Mouse (Mus musculus): Measurements from ENCODE around the gene Arfgap3.
A peak's percentile ranks its signal among the peaks of the same experiment; 100 is the strongest.

The Arfgap3 gene

DNA sequence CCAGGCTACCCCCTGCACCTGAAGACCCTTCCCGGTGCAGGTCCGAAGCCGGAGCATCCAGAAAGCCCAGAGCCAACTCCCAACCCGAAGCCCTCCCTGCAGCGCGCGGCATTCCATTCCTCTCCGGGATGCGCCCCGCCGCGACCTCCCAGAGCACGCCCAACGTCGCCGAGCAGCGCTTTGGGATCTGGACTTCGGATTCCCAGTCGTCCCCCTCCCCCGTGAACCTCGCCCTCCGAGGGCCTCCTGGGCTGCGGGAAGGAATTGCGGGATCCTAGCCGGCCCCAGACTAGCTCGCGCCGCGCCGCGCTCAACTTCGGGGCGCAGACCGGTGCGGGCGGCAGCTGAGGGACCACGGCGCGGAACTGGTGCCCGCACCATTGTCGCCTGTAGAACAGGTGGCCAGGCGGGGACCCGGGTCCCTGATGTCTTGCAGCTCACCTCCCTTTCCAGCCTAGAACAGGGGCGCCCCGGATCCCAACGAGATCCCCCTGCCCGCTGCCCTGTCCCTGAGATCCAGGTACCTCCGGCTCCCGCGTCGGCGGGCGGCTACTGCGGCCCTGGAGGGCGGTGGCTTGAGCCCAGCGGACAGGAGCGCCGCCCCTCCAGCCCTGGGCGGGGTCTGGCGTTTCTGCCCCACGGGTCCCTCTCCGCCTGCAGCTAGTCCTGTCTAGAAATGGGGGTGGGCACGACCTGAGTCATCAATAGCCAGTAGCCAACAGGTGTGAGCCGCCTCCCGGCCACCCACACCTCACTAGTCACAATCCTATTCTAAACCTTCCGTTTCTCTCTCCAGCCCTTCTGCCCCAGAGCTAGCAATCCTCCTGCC is 98.7 kb downstream of the Arfgap3 start, which contains the start of gene A4galt:
A4galt (minus strand) TSS at position 599 of the 829 bp plus-strand sequence.
- DNase-seq (ENCODE audit: low spot score) = peak; percentile 67

DNA sequence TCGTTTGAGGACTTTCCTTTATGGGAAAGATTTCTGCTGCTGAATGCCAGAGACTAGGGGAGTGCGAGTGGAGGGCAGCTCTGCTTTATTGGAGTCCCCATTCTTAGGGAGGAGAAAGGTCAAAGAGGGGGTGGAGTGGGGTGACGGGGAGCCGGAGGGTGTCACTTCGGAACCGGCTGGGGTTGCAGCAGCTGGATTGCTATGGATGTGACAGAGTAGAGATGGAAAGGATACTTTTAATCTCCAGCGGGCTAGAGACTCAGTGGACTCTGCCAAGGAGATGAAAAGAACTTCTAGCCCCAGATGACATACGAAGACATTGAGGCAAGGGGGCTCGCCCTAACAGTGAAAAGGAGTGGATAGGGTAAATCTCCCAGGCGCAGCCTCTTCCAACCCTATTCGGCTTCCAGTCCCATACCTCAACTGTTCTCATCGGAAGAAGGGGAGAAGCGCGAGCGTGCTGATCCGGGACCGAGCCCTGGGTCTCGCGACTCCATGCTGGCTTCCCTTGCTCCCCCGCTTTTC is 99.3 kb downstream of the Arfgap3 start:
- no peak for DNase-seq (ENCODE audit: low spot score)
